Mouse (Mus musculus): ENCODE data around the gene Brpf3. TPM values are rescaled to one million over a fixed set of nuclear protein-coding genes. Genes with fewer than 3 reads are reported as not detected.

The Brpf3 gene
- total RNA-seq, 2 experiments from 2014 or later, result 14.9 to 18.1 TPM

GRCm38 (mm10) chr17:28874216-28874615 lies 73.3 kb downstream of the Brpf3 start:
- DNase-seq, result no peak

DNA sequence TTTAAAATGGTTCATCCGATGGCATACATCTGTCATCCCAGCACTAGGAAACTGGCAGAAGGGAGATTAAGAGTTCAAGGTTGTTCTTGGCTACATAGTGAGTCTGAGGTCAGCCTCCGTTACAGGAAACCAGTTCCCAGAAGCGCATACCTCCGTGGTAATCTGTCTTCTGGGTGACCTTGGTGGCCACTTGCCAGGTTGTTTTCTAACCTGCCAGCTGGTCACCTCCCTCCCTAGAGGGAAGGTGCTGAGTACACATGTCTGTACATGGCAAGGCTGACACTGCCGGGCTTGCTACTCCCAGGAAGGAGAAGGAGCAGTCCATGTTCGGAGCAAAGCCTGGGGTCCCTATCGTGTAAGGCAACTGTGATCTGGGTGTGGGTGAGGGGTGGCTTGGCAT lies 73.9 kb downstream of the Brpf3 start:
- peak; percentile 45 for DNase-seq

DNA sequence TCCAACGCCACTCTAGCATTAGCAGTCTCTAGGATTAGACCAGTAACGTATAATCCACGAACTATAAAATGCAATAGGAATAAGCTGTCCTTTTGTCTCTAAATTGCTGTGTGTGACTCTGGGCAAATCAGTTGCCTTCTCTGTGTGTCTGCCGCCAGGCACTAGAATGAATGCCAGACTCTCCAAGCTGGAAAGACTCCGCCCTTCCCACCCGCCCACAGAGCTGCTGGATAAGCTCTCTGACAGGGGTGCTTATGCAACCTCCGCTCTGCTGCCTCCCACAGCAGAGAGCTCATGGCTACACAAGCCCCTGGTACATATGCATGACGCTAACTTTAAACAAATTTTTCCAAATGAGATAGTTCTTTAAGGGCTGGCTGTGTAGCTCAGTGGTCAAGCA lies 74.4 kb downstream of the Brpf3 start:
- DNase-seq, result peak; percentile 45

DNA sequence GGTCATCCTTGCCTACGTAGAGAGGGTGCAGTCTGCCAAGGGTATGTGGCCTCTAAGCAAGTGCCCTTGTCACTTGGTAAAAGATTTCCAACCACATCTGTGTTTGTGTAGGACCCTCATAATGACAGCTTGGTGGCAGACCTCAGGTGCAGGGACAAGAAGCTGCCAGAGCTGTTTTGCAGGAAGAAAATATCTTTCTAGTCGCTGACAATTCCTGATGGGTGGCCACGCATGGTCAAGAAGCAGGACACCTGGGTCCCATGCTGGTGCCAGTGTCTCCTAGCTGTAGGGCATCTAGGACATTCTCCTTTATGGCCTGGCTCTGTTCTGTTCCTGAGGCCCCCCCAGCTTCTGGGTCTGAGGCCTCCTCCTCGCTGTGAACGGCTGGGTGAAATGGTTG lies 75.4 kb downstream of the Brpf3 start:
- no peak for DNase-seq

GRCm38 (mm10) chr17:28876821-28877220 lies 75.9 kb downstream of the Brpf3 start:
- peak; percentile 41 for DNase-seq

DNA sequence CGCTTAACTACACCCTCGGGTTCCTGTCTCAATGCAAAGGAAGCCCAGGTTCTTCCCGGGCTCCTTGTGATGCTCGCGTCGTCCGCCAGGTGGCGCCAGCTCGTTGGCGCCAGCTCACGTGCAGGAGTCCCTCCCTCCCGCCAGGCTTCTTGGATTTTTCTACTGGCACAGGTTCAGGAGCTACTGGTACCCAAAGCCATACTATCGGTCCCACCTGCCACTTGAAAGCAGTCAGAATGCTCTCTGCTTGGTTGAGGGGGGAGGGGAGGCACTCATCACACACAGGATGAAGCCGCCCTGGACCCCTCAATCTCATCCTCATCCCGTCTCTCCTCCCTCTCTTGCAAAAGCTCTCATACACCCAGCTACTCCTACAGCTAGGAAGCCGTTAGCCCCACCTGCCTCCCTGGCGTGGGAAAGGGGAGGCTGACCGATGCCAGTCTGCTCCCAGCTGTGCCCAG lies 79.1 kb downstream of the Brpf3 start:
- DNase-seq, result peak; percentile 77

DNA sequence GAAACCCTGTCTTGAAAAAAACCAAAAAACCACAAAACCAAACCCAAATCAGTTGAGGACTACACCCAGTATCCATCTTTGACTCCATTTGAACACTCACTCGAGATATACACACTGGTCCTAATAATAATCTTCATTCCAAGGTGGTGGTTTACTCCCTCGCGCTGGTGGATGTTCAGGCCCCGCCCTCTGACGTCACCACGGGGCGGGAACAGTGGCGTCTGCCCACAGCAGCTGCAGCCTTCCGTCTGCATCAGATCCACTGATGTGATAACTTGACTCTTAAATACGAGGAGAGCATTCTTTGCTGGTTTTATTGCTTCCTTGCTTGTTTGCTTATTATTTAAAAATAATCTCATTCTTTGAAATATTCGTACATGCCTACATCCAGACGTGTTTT lies 81.4 kb downstream of the Brpf3 start:
- DNase-seq, result peak; percentile 74

DNA sequence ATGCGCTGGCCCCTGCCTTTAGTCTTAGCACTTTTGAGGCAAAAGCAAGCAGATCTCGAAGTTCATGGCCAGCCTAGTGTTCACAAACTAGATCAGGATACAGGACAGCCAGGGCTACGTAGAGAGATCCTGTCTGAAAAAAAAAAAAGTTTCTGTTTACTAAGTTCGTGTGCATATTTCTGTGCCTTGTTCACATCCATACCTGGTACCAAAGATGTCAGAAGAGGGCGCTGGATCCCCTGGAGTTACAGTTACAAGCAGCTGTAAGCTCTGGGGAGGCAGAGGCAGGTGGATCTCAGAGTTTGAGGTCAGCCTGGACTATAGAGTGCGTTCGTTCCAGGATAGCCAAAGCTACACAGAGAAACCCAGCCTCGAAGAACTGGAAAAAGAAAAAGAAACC lies 81.9 kb downstream of the Brpf3 start:
- no peak for DNase-seq

DNA sequence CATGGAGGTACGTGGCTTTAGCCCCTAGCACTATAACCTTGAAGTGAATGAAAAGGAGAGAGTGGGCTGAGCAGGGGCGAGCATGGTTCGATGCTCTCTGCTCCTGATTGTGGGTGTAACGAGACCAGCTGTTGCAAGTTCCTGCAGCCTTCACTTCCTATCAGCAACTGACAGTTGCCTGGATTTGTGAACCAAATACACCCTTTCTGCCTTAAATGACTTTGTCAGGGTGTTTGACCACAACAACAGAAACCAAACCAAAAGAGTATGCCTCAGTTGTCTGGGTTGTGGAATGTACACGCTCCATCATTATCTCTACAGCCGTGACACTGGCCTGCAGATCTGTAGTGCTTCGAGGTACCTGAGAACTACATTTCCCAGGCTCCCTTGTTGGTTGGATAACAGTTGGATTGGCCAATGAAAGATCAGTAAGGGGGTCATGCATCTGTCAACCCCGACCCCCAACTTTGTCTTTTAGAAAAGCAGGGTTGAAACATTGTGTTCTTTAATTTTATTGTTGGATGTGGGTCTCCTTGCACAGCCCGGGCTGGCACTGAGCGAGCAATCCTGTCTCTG lies 83.1 kb downstream of the Brpf3 start:
- no peak for DNase-seq

DNA sequence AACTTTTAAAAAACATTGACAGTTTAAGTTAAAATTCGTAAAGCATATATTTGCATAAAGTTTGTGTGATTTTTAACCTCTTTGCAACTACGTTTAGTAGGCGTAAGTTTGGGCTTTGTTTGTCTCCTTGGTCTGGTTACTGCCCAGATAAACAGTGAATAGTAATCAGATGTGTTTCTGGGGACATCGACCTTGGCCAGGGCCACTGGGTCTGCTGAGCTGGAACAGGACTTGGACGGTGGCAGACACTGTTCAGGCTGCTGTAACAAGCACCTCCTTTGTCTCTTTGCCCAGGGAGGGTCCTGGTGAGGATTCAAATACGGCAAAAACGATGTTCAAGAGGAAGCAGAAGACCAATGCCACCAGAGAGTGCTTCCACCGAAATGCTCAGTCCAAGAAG lies 84.3 kb downstream of the Brpf3 start:
- no peak for DNase-seq

GRCm38 (mm10) chr17:28886266-28886665 lies 85.4 kb downstream of the Brpf3 start:
- DNase-seq, result no peak

Other genes starting within 250 kb of the Brpf3 start
- not detected for gene Clps, start 240.3 kb upstream of the Brpf3 start, total RNA-seq (2021)
- gene Lhfpl5, start 225.4 kb upstream of the Brpf3 start, total RNA-seq (2021), result not detected
- gene Srpk1, start 178.4 kb upstream of the Brpf3 start, total RNA-seq (2021), result 10 to 100 TPM; 28.5 to 36.2 TPM
- gene Slc26a8, start 110.9 kb upstream of the Brpf3 start, total RNA-seq (2021), result 1 to 10 TPM; 1.2 TPM
- gene Mapk14, start 109.8 kb upstream of the Brpf3 start, total RNA-seq (2021), result 10 to 100 TPM; 59.8 to 62.8 TPM
- gene AC170998.1, start 75.0 kb upstream of the Brpf3 start, total RNA-seq (2021), result under 1 TPM in 1 of 2 experiments, not detected in 1; 0.93 TPM
- gene Mapk13, start 31.8 kb upstream of the Brpf3 start, total RNA-seq (2021), result under 1 TPM; 0.90 to 0.92 TPM
- gene Pnpla1, start 57.3 kb downstream of the Brpf3 start, total RNA-seq (2021), result not detected
- under 1 TPM in 1 of 2 experiments, not detected in 1; 0.09 TPM for gene 4930539E08Rik, start 114.2 kb downstream of the Brpf3 start, total RNA-seq (2021)
- gene Pxt1, start 142.8 kb downstream of the Brpf3 start, total RNA-seq (2021), result not detected
- gene Kctd20, start 150.9 kb downstream of the Brpf3 start, total RNA-seq (2021), result 10 to 100 TPM; 35.9 to 42.8 TPM
- gene Stk38, start 206.9 kb downstream of the Brpf3 start, total RNA-seq (2021), result 10 to 100 TPM; 34.4 to 45.0 TPM
- gene Srsf3, start 231.5 kb downstream of the Brpf3 start, total RNA-seq (2021), result 10 to 100 TPM; 91.3 to 94.2 TPM

Data from gastrocnemius, postnatal 10 days (tissue).